Mouse (Mus musculus): ENCODE results near the gene Hsph1. TPM values are rescaled to one million over a fixed set of nuclear protein-coding genes. Genes with fewer than 3 reads are reported as not detected.

The Hsph1 gene
- polyA plus RNA-seq, 1 experiment, result 12.3 TPM

DNA sequence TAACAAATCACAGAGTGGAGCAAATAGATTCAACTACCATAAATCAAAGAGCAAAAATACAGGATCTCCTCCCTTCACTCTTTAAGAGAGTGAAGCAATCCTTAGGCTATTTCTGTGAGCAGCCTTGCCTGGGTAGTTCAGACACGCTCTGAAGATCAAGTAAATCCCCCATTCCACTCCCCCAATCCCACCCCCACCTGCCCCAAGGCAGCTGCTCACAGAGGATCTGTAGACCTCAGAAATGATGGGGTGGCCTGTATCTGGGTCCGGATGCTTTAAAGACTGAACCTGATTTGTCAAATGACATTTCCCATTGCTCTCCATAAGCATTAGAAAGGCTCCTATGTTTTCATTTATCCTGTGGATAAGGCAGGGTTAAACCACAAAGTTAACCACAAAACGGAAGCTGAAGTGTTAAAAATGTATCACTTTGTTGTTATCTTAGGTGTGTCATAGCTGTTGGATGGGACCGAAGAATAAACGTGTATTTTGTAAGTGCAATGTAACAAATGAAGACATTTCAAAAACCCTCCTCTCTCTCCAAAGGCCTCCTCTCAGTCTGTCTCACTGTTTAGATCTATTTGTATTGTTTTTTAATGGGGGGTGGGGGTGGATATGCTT, 53.4 kb downstream of the Hsph1 start:
- Histone ChIP-seq H3K9me3 (peaks cover 17% of the 10 kb centered on the region), H3K36me3 (replicated peaks; ENCODE audit: low read length) (no peaks in the 10 kb centered on the region), H3K27me3 (replicated peaks) (peaks cover 8% of the 10 kb centered on the region), H3K4me1 (peaks cover 8% of the 10 kb centered on the region), H3K4me3 (replicated peaks) (no peak overlapping the region)
- TF ChIP-seq FLI1 (IDR thresholded peaks at IDR 0.05; ENCODE audit: low read length) (no peak), GATA1 (IDR thresholded peaks at IDR 0.05; ENCODE audit: borderline replicate concordance, low read length) (no peak)

DNA sequence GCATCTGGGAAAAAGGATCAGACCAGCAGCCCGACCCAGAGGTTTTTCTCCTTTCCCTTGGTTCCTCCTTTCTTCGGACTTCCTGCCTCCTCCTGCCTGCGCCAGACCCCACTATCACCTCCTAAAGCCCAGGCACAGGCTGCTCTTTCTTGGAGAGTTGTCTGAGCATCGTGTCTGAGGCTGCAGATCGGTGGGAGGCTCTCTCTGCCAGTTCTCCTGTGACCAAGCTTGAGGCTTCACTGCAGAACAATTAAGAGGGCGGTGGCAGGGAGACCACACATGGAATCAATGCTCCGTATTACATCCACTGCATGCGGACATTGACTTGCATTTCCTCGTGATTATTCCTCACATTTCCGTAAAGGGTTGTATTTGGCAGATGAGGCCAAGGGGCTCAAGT, 58.7 kb downstream of the Hsph1 start:
- peaks cover 7% of the 10 kb centered on the region for H3K27me3 ChIP-seq (replicated peaks)
- TF ChIP-seq FLI1 (IDR thresholded peaks at IDR 0.05; ENCODE audit: low read length) (no peak), GATA1 (IDR thresholded peaks at IDR 0.05; ENCODE audit: borderline replicate concordance, low read length) (no peak)
- H3K4me1 ChIP-seq, result peaks cover 3% of the 10 kb centered on the region; the same call in 1 of the 2 replicates
- peaks cover 25% of the 10 kb centered on the region for H3K9me3 ChIP-seq
- H3K36me3 ChIP-seq (replicated peaks; ENCODE audit: low read length), result no peaks in the 10 kb centered on the region
- no peak overlapping the region for H3K4me3 ChIP-seq (replicated peaks)

DNA sequence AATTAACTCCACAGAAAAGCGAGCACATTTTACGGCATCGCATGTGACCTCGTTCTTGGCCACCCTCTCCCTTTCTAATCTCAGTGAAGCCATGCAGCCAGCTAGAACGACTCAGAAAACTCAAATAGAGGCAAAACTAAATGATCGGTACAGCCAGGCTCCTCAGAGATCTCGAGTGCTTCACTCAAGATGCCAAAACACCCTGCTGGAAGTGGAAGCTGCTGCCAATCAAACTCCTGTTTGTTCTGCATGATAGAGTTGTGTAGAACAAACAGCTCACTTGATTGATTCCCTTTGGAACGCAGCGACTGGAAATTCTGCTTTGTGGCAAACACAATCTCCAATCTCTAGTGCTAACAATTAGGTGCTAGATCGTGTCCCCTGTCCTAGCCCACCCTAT, 59.2 kb downstream of the Hsph1 start:
- TF ChIP-seq FLI1 (IDR thresholded peaks at IDR 0.05; ENCODE audit: low read length), result no peak
- TF ChIP-seq GATA1 (IDR thresholded peaks at IDR 0.05; ENCODE audit: borderline replicate concordance, low read length), result no peak
- H3K36me3 ChIP-seq (replicated peaks; ENCODE audit: low read length), result no peaks in the 10 kb centered on the region
- peaks cover 26% of the 10 kb centered on the region for H3K9me3 ChIP-seq
- H3K4me3 ChIP-seq (replicated peaks), result no peak overlapping the region
- peaks cover 7% of the 10 kb centered on the region for H3K27me3 ChIP-seq (replicated peaks)
- H3K4me1 ChIP-seq, result peaks cover 3% of the 10 kb centered on the region; the same call in 1 of the 2 replicates

DNA sequence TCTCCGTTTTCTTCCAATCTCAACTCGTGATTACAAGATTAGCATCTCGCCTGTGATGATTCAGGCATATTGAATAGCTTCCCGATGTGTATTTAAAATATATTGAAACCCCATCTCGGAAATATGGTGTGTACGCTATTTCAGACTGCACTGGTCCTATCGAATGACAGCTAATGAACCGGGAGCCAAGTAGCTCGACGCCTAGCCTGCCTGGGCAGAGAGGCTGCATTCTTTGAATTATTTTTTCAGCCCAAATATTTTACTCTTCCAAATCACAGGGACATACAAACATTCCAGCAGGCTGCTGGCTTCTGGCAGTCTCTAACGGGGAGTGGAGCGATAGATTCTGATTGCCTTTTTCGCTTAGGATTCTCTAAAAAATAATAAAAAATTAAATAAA, 67.2 kb downstream of the Hsph1 start:
- TF ChIP-seq FLI1 (IDR thresholded peaks at IDR 0.05; ENCODE audit: low read length) (no peak), GATA1 (IDR thresholded peaks at IDR 0.05; ENCODE audit: borderline replicate concordance, low read length) (no peak)
- Histone ChIP-seq H3K9me3 (peaks cover 34% of the 10 kb centered on the region), H3K36me3 (replicated peaks; ENCODE audit: low read length) (no peaks in the 10 kb centered on the region), H3K27me3 (replicated peaks) (no peaks in the 10 kb centered on the region), H3K4me1 (no peaks in the 10 kb centered on the region), H3K4me3 (replicated peaks) (no peak overlapping the region)

DNA sequence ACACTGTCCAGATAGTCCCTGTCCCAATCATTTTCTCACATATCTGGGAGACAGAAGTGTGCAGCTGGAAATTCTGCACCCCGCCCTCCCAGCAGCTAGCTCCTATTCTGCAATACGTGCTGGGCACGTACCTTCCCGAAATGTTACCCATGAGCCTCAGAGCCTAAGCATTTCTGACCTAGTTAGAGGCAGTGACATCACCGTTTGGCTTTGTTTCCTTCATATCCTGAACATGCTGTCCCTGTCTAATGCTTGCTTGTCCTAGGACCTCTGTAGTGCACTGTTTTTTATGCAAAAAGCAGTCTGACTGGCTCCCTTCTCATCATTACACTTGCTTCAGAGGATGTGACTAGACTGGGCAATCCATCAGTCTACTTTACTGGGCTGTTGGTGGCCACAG, 69.2 kb downstream of the Hsph1 start:
- Histone ChIP-seq H3K36me3 (replicated peaks; ENCODE audit: low read length) (no peaks in the 10 kb centered on the region), H3K9me3 (peaks cover 28% of the 10 kb centered on the region)
- no peak for TF ChIP-seq FLI1 (IDR thresholded peaks at IDR 0.05; ENCODE audit: low read length)
- no peak for TF ChIP-seq GATA1 (IDR thresholded peaks at IDR 0.05; ENCODE audit: borderline replicate concordance, low read length)

DNA sequence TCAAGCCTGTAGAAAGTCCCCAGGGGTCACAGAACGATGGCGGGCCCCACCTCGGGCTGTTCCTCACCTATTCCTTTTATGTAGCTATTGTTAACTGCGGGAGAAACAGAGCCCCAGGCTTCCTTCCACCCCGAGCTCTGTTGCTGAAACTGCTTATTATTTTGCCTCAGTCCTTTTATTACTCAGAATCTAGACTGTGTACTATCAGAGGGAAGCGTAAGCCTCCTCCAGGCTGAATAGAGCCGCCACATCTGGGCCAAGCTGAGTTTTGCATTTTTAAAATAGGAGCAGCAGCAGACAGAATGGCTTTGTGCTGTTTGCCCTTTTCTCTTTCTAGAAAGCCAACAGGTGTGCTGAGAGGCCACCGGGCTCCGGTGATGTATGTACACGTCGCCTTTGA, 70.2 kb downstream of the Hsph1 start:
- no peak for TF ChIP-seq GATA1 (IDR thresholded peaks at IDR 0.05; ENCODE audit: borderline replicate concordance, low read length)
- no peak for TF ChIP-seq FLI1 (IDR thresholded peaks at IDR 0.05; ENCODE audit: low read length)
- peaks cover 22% of the 10 kb centered on the region for H3K9me3 ChIP-seq
- peaks cover under 1% of the 10 kb centered on the region for H3K27me3 ChIP-seq (replicated peaks)
- H3K36me3 ChIP-seq (replicated peaks; ENCODE audit: low read length), result no peaks in the 10 kb centered on the region
- H3K4me1 ChIP-seq, result no peaks in the 10 kb centered on the region
- no peak overlapping the region for H3K4me3 ChIP-seq (replicated peaks)

More for the DNA sequence above, 69.2 kb downstream of the Hsph1 start:
- Histone ChIP-seq H3K27me3 (replicated peaks) (no peaks in the 10 kb centered on the region), H3K4me3 (replicated peaks) (no peak overlapping the region), H3K4me1 (no peaks in the 10 kb centered on the region)

Other genes with a start within 250 kb of the Hsph1 start
- gene Medag, start 224.6 kb downstream of the Hsph1 start, polyA plus RNA-seq (2012; ENCODE audit: insufficient read depth, low replicate concordance), result not detected in 2 replicates
- gene Tex26, start 196.7 kb downstream of the Hsph1 start, polyA plus RNA-seq (2012; ENCODE audit: insufficient read depth, low replicate concordance), result not detected in 2 replicates
- gene Wdr95, start 107.7 kb downstream of the Hsph1 start, polyA plus RNA-seq (2012; ENCODE audit: insufficient read depth, low replicate concordance), result not detected in 2 replicates
- gene B3glct, start 41.9 kb upstream of the Hsph1 start, polyA plus RNA-seq (2012; ENCODE audit: insufficient read depth, low replicate concordance), result 2.1 TPM in 1 of 2 replicates, not detected in the other